Mouse (Mus musculus): ENCODE results near the gene Arhgap17.

The Arhgap17 gene

GRCm38 (mm10) chr7:123341896-123342295 is 27.8 kb downstream of the Arhgap17 start:
- DNase-seq (ENCODE audit: low spot score), result no peak

DNA sequence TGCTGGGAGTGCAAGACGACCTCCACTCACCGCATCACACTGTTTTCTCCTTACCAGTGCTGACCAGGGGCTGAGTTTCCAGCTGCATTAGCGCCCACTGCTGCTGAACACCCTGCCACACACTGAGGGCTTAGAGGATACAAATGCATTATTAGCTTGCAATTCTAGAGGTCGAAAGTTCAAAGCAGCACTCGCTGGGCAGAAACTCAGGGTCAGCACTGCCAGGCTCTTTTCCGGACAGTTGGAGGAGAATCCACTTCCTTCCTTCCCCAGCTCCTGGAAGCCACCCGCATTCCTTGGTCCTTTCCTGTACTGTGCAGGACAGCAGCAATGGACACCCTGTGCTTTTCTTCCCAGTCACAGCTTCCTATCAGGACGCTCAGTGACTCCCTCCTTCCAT is 31.4 kb downstream of the Arhgap17 start:
- peak; percentile 43 for DNase-seq (ENCODE audit: low spot score)

DNA sequence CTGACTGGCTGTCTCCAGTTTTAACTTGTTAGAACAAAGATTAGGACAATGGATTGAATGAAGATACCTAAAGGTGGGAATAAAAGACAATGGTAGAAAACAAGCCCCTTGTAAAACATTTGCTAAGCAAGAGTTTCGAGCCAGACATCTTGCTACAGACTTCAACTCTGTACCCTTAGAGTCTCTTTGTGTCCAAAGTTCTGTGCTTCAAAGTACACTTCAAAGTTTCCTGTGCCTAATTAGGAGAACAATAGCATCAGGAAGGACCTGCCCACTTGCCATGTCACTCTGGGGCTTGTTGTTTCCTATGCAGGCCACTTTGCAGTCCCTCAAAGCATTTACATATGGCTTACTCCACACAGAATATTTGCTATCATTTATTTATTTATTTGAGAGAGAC is 33.4 kb downstream of the Arhgap17 start:
- DNase-seq (ENCODE audit: low spot score), result no peak

GRCm38 (mm10) chr7:123330506-123330905 is 39.2 kb downstream of the Arhgap17 start:
- DNase-seq (ENCODE audit: low spot score), result no peak

GRCm38 (mm10) chr7:123327909-123328308 is 41.8 kb downstream of the Arhgap17 start:
- no peak for DNase-seq (ENCODE audit: low spot score)

DNA sequence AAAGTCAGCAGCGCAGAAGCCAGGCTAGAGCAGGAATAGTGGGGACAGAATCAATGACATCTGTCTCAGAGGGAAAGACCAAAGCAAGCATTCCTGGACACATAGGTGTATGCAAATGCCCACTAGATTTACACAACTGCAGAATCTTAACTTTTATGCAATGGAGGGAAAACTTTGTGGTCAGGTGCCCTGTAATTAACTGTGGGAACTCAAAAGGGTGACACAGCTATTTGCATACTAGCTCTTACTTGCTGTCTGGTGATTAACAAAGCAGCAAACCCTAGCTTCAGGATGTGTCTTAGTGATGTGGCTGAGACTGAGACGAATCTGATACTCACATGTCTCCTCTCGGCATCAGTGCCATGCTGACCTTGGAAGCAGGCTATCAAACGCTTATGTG is 42.8 kb downstream of the Arhgap17 start:
- no peak for DNase-seq (ENCODE audit: low spot score)

DNA sequence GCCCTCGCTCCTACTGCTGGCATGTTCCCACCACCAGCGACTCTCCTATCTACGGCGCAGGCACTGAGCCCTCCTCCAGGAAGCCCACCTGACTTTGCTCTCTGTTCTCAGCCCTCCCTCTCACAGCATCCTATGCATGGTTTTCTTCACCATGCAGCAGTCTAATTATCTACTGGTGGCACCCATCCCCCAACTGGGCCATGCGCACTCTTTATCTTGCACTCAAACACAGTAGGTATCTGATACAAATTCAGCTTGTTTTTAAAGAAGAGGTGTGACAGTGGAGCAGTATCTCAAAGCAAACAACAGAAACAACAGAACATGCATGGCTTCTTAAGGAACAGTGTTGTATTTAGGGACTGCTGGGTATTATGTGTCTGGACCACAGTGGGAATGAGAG is 43.7 kb downstream of the Arhgap17 start:
- DNase-seq (ENCODE audit: low spot score), result no peak

DNA sequence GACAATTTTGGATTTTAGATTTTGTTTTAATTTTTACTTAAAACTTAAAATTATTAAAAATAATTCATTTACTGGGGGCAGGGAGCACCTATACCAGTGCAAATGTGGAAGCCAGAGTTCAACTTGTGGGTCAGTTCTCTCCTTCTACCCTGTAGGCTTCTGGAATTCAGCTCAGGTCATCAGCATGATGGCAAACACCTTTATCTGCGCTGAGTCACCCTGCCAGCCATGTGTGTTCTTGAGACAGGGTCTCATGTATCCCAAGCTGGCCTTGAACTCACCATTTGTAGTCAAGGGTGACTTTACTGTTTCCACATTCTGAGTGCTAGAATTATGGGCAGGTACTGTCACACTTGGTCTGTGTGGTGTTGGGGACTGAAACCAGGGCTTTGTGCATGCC is 45.6 kb downstream of the Arhgap17 start:
- DNase-seq (ENCODE audit: low spot score), result no peak

DNA sequence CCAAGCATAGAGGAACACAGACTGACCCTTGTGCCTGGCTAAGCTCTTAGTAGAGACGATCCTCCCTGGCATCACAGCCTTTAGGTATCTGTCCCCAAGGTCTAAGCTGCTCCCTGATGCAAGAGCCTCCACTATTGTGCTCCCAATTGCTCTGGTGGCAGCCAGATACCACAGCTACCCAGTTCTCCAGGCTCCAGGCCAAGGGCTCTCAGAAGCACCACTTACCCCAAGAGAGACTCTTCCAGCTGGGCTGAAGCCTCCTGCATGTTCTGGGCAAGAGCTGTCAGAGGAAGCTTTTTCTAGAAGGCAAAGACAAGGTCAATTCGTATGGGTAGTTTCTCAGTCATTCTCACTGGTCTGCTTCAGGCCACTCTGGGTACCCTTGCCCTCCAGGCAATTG is 46.3 kb downstream of the Arhgap17 start:
- DNase-seq (ENCODE audit: low spot score), result no peak

DNA sequence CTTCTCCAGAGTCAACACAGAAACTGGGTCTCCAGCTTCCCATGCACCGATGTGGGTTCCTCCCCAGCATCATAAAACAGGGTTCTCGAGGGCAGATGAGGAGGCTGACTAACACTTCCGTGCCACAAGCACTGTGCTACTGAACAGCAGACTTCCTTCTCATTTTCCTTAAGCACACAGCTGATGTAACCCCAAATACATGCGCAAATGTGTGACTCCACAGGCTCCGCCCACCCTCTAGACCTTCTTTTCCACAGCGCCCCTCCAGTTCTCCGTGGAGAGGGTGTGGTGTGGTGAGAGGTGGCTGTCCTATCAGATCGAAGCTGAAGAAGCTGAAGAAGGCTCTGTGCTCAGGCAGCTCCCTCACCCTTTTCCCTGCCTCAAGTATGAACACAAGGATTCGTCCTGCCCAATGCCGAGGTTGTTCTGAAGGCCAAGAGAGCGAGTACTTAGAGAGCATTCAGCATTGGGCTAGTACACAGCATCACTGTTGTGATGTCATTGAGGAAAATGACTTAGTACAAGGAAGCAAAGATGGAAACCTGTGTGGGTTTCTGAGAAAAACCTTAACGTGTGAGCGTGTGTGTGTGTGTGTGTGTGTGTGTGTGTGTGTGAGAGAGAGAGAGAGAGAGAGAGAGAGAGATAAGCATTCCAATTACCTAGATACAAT is 47.1 kb downstream of the Arhgap17 start:
- DNase-seq (ENCODE audit: low spot score), result no peak

DNA sequence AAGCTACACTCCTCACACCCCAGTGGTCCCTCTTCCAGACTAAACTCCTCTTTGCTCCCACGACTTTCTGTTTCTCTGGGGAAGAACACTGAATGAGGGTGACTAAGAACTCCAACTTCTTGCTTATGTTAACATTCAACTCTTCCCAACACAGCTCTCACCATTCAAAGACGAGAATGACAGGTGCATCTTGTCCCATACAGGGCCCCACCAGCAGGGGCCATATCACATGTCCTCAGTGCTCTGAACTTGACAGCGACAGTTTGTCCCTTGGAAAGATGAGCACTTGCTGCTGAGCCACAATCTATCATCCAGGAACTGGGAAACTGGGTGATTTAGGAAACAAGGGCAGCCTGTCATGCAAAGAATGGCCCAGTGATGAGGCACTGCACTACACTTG is 57.0 kb downstream of the Arhgap17 start:
- DNase-seq (ENCODE audit: low spot score), result no peak

- no peak for DNase-seq (ENCODE audit: low spot score)
Observed at GRCm38 (mm10) chr7:123311836-123312235, 57.9 kb downstream of the Arhgap17 start.

- no peak for DNase-seq (ENCODE audit: low spot score)
Observed at GRCm38 (mm10) chr7:123307887-123308558, 61.7 kb downstream of the Arhgap17 start.

- no peak for DNase-seq (ENCODE audit: low spot score)
Observed at GRCm38 (mm10) chr7:123307236-123307635, 62.5 kb downstream of the Arhgap17 start.

- DNase-seq (ENCODE audit: low spot score), result no peak
Observed at GRCm38 (mm10) chr7:123305397-123305796, 64.3 kb downstream of the Arhgap17 start.

DNA sequence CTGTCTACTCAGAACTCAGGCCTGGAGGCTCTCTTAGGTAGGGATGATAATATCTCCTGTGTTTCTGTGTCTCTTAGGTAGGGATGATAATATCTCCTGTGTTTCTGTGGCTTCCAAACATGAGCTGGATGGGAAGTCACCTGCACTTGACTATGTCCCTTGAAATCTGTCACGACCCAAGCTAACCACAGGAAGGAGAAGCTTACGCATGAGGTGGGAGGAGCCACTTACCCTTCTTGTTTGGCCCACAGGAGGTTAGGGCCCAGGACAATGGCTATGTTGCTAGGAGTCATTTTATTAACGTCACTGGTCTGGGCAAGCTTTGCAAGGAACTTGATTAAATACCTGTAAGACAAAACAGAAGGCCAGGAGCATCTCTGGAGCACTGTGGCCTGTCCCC is 69.5 kb downstream of the Arhgap17 start:
- no peak for DNase-seq (ENCODE audit: low spot score)

DNA sequence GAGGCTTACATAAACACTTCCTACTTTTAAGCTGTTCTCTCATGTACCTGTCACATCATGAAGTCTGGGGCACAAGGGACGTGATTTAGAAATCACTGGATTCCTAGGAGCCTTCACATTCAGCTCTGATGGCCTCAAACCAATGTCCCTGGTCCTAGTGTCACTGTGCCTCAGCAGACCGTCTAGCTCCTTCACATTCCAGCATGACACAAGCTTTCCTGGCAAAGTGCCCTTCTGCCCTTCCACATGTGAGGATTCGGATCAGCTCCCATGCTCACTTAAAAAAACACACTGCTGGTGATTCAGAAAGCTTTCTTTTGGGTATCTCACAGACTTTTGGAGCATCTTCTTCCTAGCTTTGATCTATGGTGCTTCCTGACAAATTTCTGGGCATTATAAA is 71.5 kb downstream of the Arhgap17 start:
- DNase-seq (ENCODE audit: low spot score), result no peak

DNA sequence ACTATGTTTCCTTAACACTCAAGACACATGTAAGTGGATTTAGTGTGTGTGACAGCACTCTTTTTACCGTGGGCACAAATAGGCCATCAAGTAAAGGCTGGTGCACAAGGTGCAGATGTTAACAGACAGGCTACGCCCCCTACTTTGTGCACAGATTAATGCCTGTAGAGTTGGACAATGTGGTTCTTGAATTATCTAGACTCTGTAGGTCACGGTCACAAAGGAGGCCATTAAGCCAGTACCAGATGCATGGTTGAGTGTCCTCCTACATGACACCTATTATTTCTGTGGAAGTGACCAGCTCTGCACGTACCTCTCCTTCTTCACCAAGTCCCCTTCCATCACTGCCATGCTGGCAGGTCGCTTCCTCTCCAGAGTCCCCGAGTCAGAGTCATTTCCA is 73.6 kb downstream of the Arhgap17 start:
- no peak for DNase-seq (ENCODE audit: low spot score)

- no peak for DNase-seq (ENCODE audit: low spot score)
Observed at GRCm38 (mm10) chr7:123295423-123295822, 74.3 kb downstream of the Arhgap17 start.

DNA sequence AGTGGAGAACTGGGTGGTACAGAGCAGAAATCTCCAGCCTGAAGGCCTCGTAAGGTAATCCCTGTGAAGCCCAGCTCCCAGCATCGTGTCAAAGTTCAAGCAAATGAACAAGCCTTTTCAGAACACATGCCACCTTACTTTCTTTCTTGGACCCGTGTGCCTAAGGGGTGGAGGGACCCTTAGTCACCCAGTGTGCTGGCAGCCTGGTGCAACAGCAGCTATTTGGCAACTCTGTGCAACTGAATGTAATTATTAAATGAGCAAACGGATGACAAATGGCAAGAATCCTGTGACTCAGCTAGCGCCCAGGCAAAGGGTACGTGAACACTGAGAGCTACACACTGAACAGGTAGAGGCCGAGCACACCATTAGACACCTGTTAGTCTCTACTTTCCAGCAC is 75.8 kb downstream of the Arhgap17 start:
- no peak for DNase-seq (ENCODE audit: low spot score)

- DNase-seq (ENCODE audit: low spot score), result no peak
Observed at GRCm38 (mm10) chr7:123291942-123292341, 77.8 kb downstream of the Arhgap17 start.

- no peak for DNase-seq (ENCODE audit: low spot score)
Observed at GRCm38 (mm10) chr7:123289176-123289575, 80.5 kb downstream of the Arhgap17 start.

GRCm38 (mm10) chr7:123287903-123288302 is 81.8 kb downstream of the Arhgap17 start:
- DNase-seq (ENCODE audit: low spot score), result no peak

DNA sequence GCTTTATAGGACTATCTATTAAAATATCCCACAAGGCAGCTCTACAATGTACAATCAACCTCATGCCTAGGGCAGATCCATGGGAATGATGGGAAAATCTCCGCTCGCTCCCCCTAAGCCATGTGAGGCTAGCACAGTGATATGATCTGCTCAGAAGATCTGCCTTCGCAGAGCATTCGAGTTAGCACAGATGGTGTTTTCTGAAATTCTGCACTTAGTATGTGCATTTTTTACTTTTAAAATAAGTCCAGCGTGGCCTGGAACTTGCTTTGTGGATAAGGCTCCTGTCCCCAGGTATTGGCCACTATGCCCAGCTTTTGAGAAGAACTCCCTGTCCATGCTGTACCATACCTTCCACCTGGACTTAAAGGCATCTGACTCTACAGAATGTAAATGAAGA is 83.8 kb downstream of the Arhgap17 start:
- DNase-seq (ENCODE audit: low spot score), result no peak
